Mouse (Mus musculus): Measurements from ENCODE around the gene Naaladl2. TPM values are rescaled to one million over a fixed set of nuclear protein-coding genes. Genes with fewer than 3 reads are reported as not detected.
A peak's percentile ranks its signal among the peaks of the same experiment; 100 is the strongest.
"Not testable (repeated sequence)": the region's sequence is repeated elsewhere in the genome, so short reads cannot be mapped to it uniquely, and the experiment has no call there.

The Naaladl2 gene
- polyA plus RNA-seq, 1 experiment, result 0.52 TPM

DNA sequence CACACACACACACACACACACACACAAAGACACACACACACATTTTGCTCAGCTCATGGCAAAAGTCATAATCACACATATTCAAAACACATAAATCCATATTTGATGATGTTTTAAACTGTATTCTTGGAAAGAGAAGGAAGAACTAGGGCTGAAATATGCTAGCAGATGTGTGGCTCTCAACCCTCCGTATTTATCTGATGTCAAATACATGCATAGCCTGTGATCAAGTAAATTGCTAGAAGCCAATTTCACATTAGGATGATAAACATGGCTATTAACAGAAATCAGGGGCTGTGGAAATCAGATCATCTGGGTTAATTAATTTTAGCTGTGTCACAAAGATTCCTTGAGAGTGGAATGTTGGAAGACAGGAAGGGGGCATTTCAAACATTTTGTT, 752.8 kb downstream of the Naaladl2 start:
- no peak for DNase-seq (ENCODE audit: extremely low spot score in 1 of 2, low spot score in 1 of 2)

DNA sequence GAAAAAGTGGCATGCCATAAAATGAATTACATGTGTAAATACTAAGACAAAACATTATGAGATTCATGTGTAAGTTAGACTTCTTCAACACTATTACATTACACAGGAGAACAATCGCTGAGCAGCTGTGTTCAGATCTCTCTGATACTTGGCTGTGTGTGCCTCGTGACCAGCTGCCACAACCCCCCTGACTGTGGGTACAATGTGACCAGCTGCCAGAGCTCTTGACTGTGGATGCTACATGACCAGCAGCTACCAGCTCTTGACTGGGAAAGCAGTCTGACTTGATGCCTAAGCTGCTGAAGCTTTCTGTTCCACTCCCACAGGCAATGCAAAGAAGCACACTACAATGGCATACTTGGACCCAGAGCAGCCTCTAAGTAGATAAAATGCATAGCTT, 789.1 kb downstream of the Naaladl2 start:
- no peak for DNase-seq (ENCODE audit: extremely low spot score in 1 of 2, low spot score in 1 of 2)

DNA sequence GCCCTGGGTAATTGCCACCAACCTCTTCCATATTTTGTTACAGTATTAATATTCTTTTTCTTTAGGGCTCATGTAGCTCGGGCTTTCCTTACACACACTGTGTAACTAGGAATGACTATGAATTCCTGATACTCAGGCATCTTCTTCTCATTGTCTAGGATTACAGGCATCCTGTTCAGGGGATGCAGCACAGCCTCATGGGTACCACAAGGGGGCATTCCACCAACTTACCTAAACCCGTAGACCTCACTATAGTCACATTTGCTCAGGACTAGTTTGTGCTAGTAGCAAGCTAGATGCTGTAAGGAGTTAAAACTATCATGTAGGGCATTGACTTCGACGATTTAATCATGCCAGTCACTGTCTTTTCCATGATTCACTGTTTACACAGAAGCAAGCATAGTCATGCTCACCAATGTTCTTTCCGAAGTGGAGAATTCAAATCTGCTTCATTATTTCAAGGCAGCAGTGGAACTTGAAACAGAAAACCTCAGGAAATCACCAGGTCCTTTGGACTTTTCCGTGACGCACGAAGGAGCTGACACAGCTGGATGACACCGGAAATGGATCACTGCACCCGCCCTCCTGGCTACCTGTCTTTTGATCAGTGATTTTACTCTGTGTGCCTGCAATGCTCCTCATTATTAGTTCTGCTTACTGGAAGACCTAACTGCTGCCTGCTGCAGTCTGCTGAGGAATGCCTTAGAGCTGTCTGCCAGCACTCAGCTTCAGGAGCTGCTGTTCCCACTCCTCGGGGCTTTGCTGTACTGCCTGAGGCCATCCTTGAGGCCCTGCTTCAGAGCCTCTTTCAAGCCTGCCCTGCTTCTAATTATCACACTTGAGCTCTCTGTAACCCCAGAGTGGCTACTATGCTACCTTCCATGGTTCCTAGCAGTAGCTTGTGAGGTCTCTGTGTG, 822.3 kb downstream of the Naaladl2 start:
- DNase-seq (ENCODE audit: extremely low spot score in 1 of 2, low spot score in 1 of 2), result no peak

DNA sequence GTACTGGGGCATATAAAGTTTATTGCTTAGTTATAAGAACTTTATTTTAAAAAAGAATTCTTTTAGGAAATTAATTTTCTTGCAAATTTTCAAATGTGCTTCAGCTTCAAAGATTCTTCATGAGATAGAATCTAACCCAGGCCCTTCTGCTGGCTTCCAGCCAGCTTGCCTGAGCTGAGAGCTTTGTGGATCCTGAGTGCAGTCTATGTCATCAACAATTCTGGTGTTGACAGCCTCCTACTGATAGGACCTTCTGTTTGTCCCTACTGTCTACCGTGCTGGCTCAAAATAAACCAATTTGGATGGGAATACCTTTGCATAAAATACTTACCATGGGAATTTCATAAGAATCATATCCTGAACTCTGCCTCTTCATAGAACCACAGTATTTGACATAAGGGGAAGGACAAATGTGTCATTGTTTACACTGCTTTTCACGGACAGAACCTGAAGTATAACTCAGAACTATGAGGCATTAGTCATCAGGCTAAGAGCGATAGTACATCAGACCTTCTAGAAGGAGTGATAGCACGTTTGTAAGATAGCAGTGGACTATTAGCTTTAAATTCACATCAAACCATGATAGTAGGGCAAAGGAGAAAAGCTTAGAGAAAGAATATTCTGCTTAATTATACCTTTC, 829.3 kb downstream of the Naaladl2 start:
- DNase-seq (ENCODE audit: extremely low spot score in 1 of 2, low spot score in 1 of 2), result no peak

DNA sequence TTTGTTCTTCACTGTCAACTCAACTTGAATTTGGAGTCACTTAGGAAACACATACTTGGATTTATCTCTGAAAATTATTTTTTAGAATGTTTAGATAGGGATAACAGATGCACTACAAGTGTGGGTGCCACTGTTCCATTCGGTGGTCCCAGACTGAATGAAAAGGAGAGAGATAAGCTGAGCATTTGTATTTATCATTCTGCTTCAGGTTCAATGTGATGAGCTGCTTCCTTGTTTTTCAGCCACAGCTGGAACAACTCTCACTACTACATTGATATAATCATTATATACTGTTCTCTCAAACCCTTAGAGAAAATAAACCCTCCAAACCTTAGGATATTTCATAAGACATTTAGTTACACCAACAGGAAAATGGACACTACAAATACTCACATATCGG, 918.6 kb downstream of the Naaladl2 start:
- no peak for DNase-seq (ENCODE audit: extremely low spot score in 1 of 2, low spot score in 1 of 2)

DNA sequence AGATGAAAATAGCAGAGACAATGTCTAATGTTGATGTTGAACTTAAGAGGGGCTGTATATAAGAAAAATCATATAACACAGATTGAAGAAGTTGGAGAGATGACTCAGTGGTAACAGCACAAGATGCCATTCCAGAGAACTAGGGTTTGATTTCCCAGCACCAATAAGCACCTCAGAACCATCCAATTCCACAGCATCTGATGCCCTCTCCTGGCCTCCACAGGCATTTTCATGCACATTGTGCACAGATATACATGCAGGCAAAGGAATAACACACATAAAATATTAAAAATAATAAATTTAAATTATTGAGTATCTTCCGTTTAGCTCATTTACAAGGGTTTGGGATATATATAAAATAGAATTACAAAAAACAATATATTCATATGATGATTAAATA, 926.6 kb downstream of the Naaladl2 start:
- no peak for DNase-seq (ENCODE audit: extremely low spot score in 1 of 2, low spot score in 1 of 2)

DNA sequence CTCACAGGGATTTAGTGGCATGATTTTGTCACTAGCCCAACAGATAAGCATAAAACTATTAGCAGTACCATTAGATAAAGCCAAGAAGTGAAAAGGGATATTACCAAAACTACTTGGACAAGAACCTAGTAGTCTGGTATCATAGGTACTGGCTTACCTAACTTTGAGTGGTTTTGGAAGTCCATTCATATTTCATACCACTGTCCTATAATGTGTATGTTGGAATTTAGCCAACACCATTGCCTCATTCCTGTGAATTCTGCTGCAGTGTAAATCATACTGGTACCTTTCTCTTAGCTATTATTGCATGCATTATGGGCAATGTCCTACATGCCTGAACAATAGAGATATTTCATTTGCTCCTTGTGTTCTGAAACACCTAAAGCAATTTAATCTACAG, 977.5 kb downstream of the Naaladl2 start:
- DNase-seq (ENCODE audit: extremely low spot score in 1 of 2, low spot score in 1 of 2), result no peak

DNA sequence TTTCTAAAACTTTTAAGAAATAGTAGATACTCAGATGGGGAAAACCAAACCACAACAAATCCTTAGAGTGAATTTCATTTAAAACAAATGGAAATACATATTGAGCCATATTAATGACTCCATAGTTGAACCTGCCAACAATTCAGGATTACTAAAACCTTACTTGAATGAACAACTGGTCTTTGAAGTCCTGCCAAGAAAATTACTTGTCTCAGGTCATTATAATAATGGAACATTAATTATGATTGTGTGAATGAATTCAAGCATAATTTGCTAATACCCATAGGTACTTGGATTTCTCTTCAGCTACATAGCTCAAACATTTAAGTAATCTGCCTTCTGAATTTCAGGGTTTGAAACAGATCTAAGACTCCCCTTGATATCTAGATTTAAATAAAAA, 980.1 kb downstream of the Naaladl2 start:
- DNase-seq (ENCODE audit: extremely low spot score in 1 of 2, low spot score in 1 of 2), result no peak

DNA sequence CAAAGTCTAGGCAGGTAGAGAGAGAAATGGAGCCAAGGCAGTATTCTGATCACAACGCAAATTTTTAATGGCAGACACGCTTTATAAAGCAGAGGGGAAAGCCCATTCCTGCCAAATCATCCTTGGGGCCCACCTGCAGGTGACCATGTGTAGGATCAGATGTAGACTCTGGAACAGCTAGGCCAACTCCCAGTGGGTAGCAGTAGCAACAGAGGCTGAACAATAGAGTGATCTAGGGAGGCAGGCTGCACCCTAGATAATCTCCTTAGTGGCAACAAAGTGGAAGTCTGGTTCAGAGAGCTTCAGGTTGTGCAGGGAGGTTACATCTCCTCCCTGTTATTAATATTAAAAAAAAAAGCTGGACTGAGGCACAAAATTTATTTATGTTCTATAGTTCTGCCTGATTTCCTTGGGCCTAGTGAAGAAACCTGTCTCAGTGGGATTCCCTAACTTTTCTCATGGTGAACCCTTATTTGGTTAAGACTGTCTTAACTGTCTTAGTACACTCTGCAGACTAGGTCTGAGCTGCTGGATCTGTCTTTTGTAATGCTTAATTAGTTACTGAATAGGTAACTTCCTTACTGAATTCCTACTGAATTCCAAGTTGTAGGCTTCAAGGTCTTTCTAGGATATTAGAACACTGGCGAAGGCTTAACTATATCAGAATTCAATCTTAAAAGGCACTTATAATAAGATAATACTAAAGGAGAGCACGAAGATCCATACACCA, 992.8 kb downstream of the Naaladl2 start:
- DNase-seq (ENCODE audit: extremely low spot score in 1 of 2, low spot score in 1 of 2), result not testable (repeated sequence)

DNA sequence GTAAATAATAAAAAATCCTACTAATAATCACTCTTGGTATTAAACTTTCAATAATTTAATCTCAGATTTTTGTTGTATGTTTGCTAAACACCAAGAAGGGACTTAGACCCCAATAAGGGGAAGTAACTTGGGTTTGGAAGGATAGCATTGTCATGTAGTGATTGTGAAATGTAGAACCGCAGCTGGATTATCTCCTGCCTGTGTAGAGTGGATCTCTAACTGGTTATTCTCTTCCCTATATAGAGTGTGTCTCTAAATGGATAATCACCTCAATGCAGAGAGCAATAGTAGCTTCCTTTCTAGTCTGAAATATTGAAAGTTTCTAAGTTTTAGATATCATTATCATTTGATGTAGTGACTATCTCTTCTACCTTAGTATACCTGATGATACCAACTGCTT, 1001.3 kb downstream of the Naaladl2 start:
- no peak for DNase-seq (ENCODE audit: extremely low spot score in 1 of 2, low spot score in 1 of 2)

DNA sequence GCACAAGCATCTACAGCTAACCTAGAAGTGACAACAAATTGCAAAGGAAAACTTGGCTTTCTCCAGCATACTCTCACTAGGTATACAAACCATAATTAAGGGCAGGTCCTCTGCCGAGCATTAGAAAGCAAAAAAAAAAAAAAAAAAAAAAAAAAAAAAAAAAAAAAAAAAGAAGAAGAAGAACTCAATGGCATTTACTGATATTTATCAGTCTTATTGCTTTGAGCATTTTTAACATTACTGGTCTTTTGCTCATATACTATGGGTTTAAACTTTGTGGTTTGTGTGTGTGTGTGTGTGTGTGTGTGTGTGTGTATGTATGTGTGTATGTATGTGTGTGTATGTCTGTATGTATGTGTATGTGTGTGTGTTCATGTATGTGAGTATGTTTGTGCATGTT, 1006.1 kb downstream of the Naaladl2 start:
- no peak for DNase-seq (ENCODE audit: extremely low spot score in 1 of 2, low spot score in 1 of 2)

DNA sequence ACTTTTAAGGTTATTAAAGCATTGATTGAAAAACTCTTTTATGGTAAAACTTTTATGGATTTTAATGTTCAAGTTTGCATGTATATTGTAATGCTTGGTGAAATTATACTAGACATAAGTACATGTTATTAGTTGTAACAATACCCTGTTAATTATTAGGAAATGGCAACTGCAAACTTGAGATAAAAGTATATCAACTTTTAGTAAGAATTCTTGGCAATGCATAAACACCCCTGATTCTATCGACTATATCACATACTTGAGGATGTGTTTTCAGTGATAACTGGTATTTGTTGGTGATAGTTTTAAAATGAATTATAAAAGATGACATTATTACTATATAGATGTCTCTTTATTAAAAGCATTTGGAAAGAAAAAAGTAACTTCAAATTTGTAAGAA, 1017.9 kb downstream of the Naaladl2 start:
- DNase-seq (ENCODE audit: extremely low spot score in 1 of 2, low spot score in 1 of 2), result no peak

DNA sequence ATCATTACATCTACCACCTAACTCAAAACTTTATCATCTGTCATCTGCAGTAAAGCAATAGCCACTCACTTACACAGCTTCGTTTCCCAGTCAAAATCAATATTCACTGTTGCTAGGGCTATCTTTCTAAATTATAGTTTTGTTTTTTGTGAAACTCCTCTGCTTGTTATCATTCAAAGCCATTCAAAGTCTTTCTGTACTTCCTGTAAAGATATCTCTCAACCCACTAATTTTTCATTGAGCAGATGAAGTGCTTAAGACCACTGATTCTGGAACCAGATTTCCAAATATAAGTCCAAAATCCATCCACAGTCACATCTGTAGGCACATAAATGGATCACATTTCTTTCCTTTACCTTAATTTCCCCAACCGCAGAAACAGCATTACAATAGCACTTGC, 1020.0 kb downstream of the Naaladl2 start:
- DNase-seq (ENCODE audit: extremely low spot score in 1 of 2, low spot score in 1 of 2), result no peak

DNA sequence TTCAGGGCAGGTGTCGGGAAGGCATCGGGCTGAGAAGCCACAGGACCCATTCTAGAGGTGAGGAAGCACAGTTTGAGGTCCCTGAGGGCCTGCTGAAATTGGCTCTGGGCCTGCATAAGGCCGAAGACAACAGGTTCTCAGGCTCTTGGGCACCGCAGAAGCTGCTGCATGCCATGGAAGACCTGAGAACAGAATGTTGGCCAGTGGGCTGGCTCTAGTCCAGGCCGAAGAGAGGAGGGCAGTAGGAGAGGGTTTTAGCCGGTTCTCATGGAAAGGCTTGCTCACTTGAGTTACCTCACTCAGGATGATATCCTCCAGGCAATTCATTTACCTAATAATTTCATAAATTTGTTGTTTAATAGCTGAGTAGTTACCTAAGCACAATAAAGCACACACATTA, 1025.9 kb downstream of the Naaladl2 start:
- DNase-seq (ENCODE audit: extremely low spot score in 1 of 2, low spot score in 1 of 2), result no peak

DNA sequence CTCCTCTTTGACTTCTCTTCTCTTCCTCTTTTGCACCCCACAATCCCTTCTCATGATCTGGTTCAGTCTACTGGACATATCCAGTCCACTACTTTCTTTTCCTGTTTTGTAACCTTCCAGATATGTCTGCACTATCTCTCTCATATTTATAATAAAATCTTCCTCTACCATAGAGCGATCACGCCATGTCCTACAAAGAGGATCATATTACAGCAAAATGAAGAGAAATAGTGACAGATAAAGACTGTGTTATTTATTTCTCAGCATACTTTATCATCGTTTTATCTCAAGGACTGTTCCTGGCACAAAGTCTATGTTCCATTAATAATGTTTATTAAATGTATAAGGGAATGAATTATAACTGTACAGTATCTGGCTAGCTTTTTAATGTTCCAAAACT, 1029.2 kb downstream of the Naaladl2 start:
- no peak for DNase-seq (ENCODE audit: extremely low spot score in 1 of 2, low spot score in 1 of 2)

DNA sequence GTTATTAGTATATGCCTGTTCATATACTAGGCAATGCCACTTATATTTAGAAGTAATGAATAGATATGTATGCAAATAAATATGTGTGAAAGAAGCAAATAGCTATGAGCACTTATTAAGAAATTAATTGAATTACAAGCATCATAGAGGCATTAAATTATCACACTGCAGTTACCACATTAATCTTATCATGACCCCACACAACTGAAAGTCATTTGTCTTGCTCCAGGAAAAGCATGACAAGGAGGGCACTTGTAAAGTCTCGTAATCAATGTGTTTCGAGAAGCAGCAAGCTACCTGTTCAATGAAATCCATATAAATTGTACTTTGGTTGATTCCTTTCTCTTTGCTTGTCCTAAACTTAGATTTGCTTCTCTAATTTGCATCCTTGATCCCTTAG, 1030.7 kb downstream of the Naaladl2 start:
- DNase-seq (ENCODE audit: extremely low spot score in 1 of 2, low spot score in 1 of 2), result no peak

DNA sequence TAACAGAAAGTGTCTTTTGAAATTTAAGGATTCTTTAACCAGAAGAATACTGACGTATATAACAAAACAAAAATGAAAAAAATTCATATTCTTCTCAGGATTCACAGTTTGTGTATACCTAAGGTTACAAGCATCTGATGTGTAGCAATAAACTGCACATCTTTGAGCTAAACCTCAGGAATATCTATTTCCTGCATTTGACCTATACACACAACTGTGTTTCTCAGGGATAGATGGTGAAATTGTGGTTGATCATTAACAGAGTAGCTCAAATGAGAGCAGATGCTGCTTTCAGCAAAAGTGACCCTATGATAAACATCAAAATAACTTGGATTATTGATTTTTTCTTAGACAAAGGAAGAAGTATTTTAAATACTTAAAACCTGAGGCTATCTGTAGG, 1037.7 kb downstream of the Naaladl2 start:
- no peak for DNase-seq (ENCODE audit: extremely low spot score in 1 of 2, low spot score in 1 of 2)

DNA sequence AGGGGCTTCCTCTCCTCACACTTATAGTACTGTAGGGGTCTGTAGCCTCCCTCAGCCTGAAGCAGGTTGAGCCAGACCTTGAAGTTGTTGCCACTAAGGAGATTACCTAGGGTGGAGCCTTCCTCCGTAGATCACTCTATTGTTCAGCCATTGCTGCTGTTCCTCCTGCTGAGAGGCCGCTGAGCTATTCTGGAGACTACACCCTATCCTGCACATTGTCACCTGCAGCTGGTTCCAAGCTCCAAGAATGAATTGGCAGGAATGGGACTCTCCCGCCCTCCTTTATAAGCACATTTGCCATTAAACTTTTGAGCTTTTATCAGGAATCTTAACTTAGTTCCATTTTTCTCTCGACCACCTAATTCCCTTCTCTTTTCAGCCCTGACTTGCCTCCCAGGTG, 1064.3 kb downstream of the Naaladl2 start:
- DNase-seq (ENCODE audit: extremely low spot score in 1 of 2, low spot score in 1 of 2), result no peak

DNA sequence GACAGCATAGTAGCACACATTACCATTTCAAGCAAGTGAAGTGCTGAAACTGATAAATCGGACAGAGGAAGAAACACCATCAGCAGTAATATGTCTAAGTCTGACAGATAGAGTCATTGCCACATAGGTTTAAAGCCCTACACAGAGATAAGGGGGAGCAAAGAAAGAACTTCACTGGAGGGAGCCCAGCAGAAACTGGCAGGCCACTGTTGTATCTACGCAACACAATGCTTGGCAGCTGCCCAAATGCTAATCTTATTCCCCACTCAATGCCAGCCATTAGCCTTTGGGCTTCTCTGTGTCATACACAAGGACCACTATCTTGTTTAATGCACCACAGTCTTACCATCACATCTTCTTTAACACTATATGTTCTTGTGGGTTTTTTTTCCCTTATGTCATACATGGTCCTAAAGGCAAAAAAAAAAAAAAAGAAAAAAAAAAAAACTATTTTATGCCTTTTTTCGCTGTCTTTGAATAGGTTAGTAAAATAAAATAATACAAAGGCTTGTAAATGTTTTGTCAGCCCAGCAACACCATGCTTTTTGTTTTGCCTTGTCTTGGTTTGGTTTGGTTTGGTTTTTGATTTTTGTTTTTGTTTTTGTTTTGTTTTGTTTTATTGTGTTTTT, 1072.8 kb downstream of the Naaladl2 start:
- DNase-seq (ENCODE audit: extremely low spot score in 1 of 2, low spot score in 1 of 2), result peak in 1 of 2 experiments; percentile 5

DNA sequence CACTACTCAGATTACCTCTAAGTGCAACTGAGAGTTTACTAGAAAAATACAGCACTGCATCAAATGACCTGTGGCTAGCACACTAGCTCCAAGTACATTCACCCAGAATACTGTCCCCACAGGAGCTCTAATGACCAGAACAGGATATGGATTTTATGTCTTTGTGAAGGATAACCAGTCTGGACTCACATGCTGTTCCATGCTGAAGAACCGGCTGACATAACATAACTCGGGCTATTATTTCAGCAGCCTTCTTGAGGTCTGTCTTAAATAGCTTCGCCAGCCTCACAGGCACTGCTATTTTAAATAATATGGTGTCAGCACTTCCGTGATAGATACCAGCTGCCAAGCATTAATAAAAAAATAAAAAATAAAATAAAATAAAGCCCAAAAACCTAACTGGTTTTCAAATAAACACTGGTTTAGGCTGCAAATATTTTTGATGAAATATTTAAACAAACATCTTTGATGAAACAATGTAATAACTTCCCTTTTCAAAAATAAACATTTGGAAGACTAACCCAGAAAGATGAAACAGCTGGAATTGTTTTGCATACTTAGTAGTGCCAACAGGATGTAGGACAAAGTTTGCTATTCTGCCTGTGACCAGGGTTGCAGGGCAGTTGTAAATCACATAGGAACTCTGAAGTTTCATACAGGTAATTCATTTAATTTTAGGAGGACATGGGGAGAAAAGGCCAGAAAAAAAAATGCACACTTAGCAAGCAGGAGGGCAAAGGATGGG, 1073.5 kb downstream of the Naaladl2 start:
- DNase-seq (ENCODE audit: extremely low spot score in 1 of 2, low spot score in 1 of 2), result no peak

All from frontal cortex, adult 2 months (tissue).